Mouse (Mus musculus) midbrain, embryonic 16.5 days (tissue): ENCODE measurements at regions not wholly inside any gene's neighbourhood (a gene's known extent, or its start where the extent isn't known, plus 50 kb on each side); places are given as distances from the start of the nearest gene placed in this dataset.

Source experiments
- ATAC-seq: fragments of 200-750 bp; cut with Nextera tagmentation; 2 replicates; pipeline ENCODE4 v1.8.0; 2017; ENCODE audit warnings: moderate TSS enrichment
- H3K27ac ChIP-seq: fragments of 300-500 bp; sonication (generic); 2 replicates; pipeline ENCODE4 v1.5.1; 2014; ENCODE audit warnings: mild to moderate bottlenecking, low read length, mixed read lengths
- H3K27me3 ChIP-seq: fragments of 300-500 bp; sonication (generic); 2 replicates; pipeline ENCODE4 v1.6.1; 2014; ENCODE audit warnings: low read depth, low read length, mixed read lengths; ENCODE audit not compliant: control insufficient read depth, insufficient read depth
- H3K36me3 ChIP-seq: fragments of 300-500 bp; sonication (generic); 2 replicates; pipeline ENCODE4 v1.6.1; 2014; ENCODE audit warnings: mild to moderate bottlenecking, low read length, moderate library complexity, mixed read lengths; ENCODE audit not compliant: control insufficient read depth, insufficient read depth
- H3K4me1 ChIP-seq: fragments of 300-500 bp; sonication (generic); 2 replicates; pipeline ENCODE4 v1.6.1; 2014; ENCODE audit warnings: mild to moderate bottlenecking, low read length, mixed read lengths; ENCODE audit not compliant: control insufficient read depth, insufficient read depth
- H3K4me2 ChIP-seq: fragments of 300-500 bp; sonication (generic); 2 replicates; pipeline ENCODE4 v1.6.1; 2014; ENCODE audit warnings: mild to moderate bottlenecking, low read length, mixed read lengths
- H3K4me3 ChIP-seq: fragments of 300-500 bp; sonication (generic); 2 replicates; pipeline ENCODE4 v1.5.1; 2014; ENCODE audit warnings: low read depth, mild to moderate bottlenecking, low read length, moderate library complexity, mixed read lengths
- H3K9ac ChIP-seq: fragments of 300-500 bp; sonication (generic); 2 replicates; pipeline ENCODE4 v1.6.1; 2014; ENCODE audit warnings: low read depth, low read length, mixed read lengths
- H3K9me3 ChIP-seq: fragments of 300-500 bp; sonication (generic); replicated peaks from 2 replicates; pipeline ENCODE4 v1.6.1; 2014; ENCODE audit warnings: mild to moderate bottlenecking, low read length, mixed read lengths; ENCODE audit not compliant: control insufficient read depth, poor library complexity, severe bottlenecking
- WGBS: fragments of 180-500 bp; shearing (Covaris S2); extraction: QIAGEN DNeasy Blood & Tissue Kit; methylation state at CpG from one replicate; pipeline ENCODE4 v1.1.7; 2014; 5-methylcytosine and 5-hydroxymethylcytosine counted together

GRCm38 (mm10) chr15:64434502-64434901 lies 374.2 kb upstream of the Fam49b start:
- ATAC-seq, result no peak
- WGBS, result 4% methylated on average over 3 of the region's 3 CpGs
- H3K9me3 ChIP-seq, result no peaks in the 10 kb centered on the region

GRCm38 (mm10) chr15:64434908-64435307 lies 374.6 kb upstream of the Fam49b start:
- Histone ChIP-seq H3K9ac (no peak overlapping the region), H3K27me3 (no peaks in the 10 kb centered on the region), H3K36me3 (no peaks in the 10 kb centered on the region), H3K27ac (no peak overlapping the region), H3K4me2 (no peak overlapping the region), H3K4me3 (no peak overlapping the region), H3K9me3 (no peaks in the 10 kb centered on the region), H3K4me1 (no peaks in the 10 kb centered on the region)
- ATAC-seq, result no peak
- 83% methylated on average over 2 of the region's 2 CpGs for WGBS

More at GRCm38 (mm10) chr15:64434502-64434901, 374.2 kb upstream of the Fam49b start:
- Histone ChIP-seq H3K27me3 (no peaks in the 10 kb centered on the region), H3K27ac (no peak overlapping the region), H3K9ac (no peak overlapping the region), H3K4me1 (no peaks in the 10 kb centered on the region), H3K36me3 (no peaks in the 10 kb centered on the region), H3K4me3 (no peak overlapping the region), H3K4me2 (no peak overlapping the region)

DNA sequence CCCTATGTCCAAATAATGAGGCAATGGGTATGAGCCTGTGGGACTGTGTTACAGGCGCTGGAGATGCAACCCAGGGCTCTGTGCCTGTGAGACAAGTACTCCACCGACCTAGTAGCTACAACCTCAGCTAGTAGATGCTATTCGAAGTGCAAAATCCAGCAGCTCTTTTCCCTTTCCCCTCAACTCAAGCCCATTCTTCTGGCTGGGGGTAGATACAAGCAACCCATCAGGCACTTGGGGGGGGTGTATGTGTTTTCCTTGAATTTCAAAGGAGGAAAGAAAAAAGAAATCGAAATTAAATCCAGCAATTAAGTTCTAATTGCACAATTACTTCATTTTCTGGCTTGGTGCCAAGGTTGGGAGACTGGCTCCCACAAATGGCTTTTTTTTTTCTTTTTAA lies 372.4 kb upstream of the Gm21798 start:
- no peak for ATAC-seq
- H3K9me3 ChIP-seq, result no peaks in the 10 kb centered on the region
- H3K4me2 ChIP-seq, result no peak overlapping the region
- no peak overlapping the region for H3K27ac ChIP-seq
- no peaks in the 10 kb centered on the region for H3K27me3 ChIP-seq
- H3K4me1 ChIP-seq, result no peaks in the 10 kb centered on the region
- no peak overlapping the region for H3K4me3 ChIP-seq
- no peak overlapping the region for H3K9ac ChIP-seq
- H3K36me3 ChIP-seq, result no peaks in the 10 kb centered on the region
- WGBS, result 75% methylated on average over 4 of the region's 4 CpGs

- 62% methylated on average over 9 of the region's 9 CpGs for WGBS
- ATAC-seq, result no peak
- H3K36me3 ChIP-seq, result no peaks in the 10 kb centered on the region
Observed at GRCm38 (mm10) chr15:64446411-64447072, 371.0 kb upstream of the Gm21798 start.

DNA sequence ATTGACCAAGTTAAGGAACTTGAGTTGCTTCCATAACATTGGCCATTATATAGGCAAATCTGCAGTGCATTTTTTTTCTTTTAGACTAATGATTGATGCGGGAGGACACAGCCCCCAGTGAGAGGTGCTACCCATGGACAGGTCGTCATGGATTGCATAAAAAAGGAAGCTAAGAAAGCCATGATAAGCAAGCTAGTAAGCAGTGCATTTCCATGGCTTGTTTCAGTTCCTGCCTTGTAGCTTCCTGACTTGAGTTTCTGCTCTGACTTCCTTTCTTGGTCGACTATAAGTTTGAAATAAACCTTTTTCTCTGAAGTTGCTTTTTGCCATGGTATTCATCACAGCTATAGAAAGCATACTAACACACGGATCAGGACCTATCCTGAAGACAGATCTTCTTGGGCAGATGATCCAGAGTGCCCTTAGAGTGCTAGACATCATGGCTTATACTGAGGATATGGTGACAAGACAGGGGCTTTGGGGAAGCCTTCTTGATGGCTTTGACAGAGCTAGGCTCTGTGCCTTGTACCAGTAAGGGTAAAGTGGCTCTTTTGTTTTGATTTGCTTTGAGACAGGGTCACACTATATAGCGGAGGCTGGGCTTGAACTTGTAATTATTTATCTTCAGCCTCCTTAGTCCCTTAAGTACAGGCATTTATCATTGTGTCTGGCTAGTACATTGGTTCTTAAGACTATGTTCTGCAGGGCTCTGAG lies 370.1 kb upstream of the Gm21798 start:
- H3K27me3 ChIP-seq, result no peaks in the 10 kb centered on the region
- WGBS, result 80% methylated on average over 5 of the region's 5 CpGs
- no peak overlapping the region for H3K4me3 ChIP-seq
- no peaks in the 10 kb centered on the region for H3K9me3 ChIP-seq
- H3K4me2 ChIP-seq, result no peak overlapping the region
- no peaks in the 10 kb centered on the region for H3K36me3 ChIP-seq
- H3K27ac ChIP-seq, result no peak overlapping the region
- H3K9ac ChIP-seq, result no peak overlapping the region
- ATAC-seq, result no peak
- H3K4me1 ChIP-seq, result no peaks in the 10 kb centered on the region

More at GRCm38 (mm10) chr15:64446411-64447072, 371.0 kb upstream of the Gm21798 start:
- Histone ChIP-seq H3K9ac (no peak overlapping the region), H3K4me2 (no peak overlapping the region), H3K4me3 (no peak overlapping the region), H3K9me3 (no peaks in the 10 kb centered on the region), H3K27ac (no peak overlapping the region), H3K4me1 (no peaks in the 10 kb centered on the region), H3K27me3 (no peaks in the 10 kb centered on the region)

DNA sequence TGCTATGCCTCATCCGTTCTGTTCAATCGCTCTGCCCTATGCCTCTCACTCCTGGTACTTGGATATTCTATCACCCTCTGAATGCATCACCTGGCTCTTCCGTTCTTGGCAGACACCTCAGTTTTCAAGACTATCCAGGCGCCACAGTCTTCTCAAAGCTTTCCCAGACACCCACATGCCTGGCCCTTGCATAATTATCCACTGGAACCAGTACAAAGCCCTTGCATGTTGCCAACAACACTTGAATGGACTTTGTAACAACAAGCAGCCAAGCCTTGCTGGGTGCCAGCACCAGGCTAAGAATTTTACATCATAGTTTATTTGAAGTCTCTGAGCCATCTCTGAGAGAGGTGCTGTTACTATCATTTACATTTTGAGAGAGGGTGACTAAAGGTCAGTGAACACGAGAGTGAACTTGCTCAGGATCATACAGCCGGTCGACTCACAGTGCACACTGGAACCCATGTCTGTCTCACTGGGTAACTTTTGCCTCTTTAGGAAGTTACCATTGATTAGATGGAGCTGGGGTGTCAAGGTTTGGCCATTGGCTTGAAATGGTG lies 368.8 kb upstream of the Gm21798 start:
- no peak for ATAC-seq
- no peak overlapping the region for H3K9ac ChIP-seq
- no peak overlapping the region for H3K27ac ChIP-seq
- 87% methylated on average over 7 of the region's 7 CpGs for WGBS
- H3K36me3 ChIP-seq, result no peaks in the 10 kb centered on the region
- no peaks in the 10 kb centered on the region for H3K27me3 ChIP-seq
- H3K4me1 ChIP-seq, result no peaks in the 10 kb centered on the region
- no peaks in the 10 kb centered on the region for H3K9me3 ChIP-seq
- no peak overlapping the region for H3K4me3 ChIP-seq
- H3K4me2 ChIP-seq, result no peak overlapping the region

DNA sequence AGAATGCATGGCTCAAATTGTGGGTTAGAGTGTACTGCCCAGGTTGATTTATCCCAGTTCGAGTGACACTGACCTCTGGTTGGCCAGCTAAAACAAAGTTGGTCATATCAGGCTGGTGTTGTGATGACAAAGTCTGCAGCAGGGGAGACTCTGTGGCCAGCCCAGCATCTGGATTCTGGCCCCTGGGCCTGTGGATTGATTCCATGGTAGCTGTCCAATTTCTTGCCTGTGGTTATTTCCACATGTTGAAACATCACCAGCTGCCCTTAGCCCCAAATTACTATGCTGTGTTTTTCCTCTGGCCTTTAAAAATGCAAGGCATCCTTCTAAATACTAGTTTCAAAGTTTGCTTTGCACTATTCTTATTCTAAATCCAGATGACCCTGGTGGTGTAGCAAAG lies 346.8 kb upstream of the Gm21798 start:
- Histone ChIP-seq H3K27me3 (no peaks in the 10 kb centered on the region), H3K4me2 (no peak overlapping the region), H3K4me1 (no peaks in the 10 kb centered on the region), H3K4me3 (no peak overlapping the region), H3K9me3 (no peaks in the 10 kb centered on the region), H3K9ac (no peak overlapping the region), H3K27ac (no peak overlapping the region), H3K36me3 (no peaks in the 10 kb centered on the region)
- WGBS, result 92% methylated on average over 1 of the region's 1 CpGs
- no peak for ATAC-seq

GRCm38 (mm10) chr15:64471597-64471996 lies 345.9 kb upstream of the Gm21798 start:
- no peak overlapping the region for H3K27ac ChIP-seq
- 81% methylated on average over 2 of the region's 2 CpGs for WGBS
- ATAC-seq, result no peak
- H3K27me3 ChIP-seq, result no peaks in the 10 kb centered on the region
- H3K36me3 ChIP-seq, result no peaks in the 10 kb centered on the region
- no peak overlapping the region for H3K4me2 ChIP-seq
- H3K4me3 ChIP-seq, result no peak overlapping the region
- no peak overlapping the region for H3K9ac ChIP-seq
- no peaks in the 10 kb centered on the region for H3K9me3 ChIP-seq
- H3K4me1 ChIP-seq, result no peaks in the 10 kb centered on the region

DNA sequence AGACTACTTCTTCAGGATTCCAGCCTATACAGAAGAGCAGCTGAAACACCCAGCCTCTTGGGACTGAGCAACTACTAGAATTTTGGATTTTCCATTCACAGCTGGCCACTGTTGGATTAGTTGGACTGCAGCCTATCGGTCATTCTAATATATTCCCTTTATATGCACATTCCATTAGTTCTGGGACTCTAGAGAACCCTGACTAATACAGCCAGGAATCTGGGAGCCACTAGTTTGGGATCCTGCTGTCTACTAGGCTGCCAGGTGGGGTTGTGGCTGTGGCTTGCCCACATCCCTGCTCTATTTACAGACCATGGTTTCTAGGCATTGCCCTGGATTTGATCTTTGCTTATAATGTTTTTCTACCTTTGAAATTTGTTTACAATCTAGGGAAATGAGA lies 343.3 kb upstream of the Gm21798 start:
- no peaks in the 10 kb centered on the region for H3K36me3 ChIP-seq
- no peak overlapping the region for H3K9ac ChIP-seq
- H3K27ac ChIP-seq, result no peak overlapping the region
- no peaks in the 10 kb centered on the region for H3K4me1 ChIP-seq
- no peak for ATAC-seq
- no peaks in the 10 kb centered on the region for H3K9me3 ChIP-seq
- WGBS, result 70% methylated on average over 1 of the region's 1 CpGs
- no peak overlapping the region for H3K4me2 ChIP-seq
- no peak overlapping the region for H3K4me3 ChIP-seq
- no peaks in the 10 kb centered on the region for H3K27me3 ChIP-seq
